Mouse (Mus musculus): ENCODE data around the gene Sh2d4b. TPM values are rescaled to one million over a fixed set of nuclear protein-coding genes. Genes with fewer than 3 reads are reported as not detected.
A peak's percentile ranks its signal among the peaks of the same experiment; 100 is the strongest.

Gene Sh2d4b
- polyA plus RNA-seq, 1 experiment: 0.09 TPM

DNA sequence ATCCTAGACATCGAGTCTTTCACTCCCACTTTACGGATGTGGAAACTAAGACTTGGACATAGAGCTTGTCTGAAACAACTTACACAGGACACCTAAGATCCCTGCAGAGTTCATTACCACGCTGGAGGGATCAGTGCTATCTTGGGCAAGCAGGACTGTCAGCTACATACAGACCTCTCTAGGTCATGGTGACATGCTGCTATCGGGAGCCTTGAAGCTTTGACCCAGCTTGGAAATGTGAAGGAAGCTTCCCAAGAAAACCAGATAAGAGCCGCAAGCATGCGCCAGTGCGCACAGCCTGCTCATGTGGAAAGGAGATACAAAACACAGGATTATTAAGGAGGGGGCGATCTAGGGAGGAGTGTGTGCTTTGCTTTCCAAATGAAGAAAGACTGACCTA lies 22.8 kb upstream of the Sh2d4b start:
- H3K36me3 ChIP-seq (ENCODE audit: control insufficient read depth, insufficient read depth): peaks cover 42% of the 10 kb centered on the region

DNA sequence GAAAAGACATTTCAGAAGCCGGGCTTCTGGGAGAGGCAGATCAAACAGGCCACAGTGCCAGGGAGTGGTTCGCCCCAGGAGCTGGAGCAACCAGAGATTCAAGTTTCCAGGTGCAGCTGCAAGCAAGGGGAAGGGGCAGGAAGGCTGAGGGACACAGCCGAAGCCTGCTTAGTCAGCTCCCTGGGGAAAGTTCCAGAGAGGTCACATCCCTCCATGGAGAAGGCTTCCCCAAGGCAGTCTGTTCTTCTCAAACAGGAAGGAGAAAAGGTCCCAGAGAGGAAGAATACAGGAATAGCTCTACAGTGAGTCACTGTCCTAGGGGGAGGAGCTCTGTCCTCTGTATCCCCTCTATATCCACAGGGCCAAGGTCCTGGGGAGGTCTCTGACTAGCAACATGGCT lies 21.6 kb upstream of the Sh2d4b start:
- Histone ChIP-seq H3K79me2 (ENCODE audit: control insufficient read depth, insufficient read depth) (peaks cover under 1% of the 10 kb centered on the region), H3K4me3 (ENCODE audit: insufficient read depth, poor library complexity, severe bottlenecking) (no peak overlapping the region), H3K27me3 (ENCODE audit: control insufficient read depth, insufficient read depth, insufficient read length) (no peaks in the 10 kb centered on the region), H3ac (ENCODE audit: control insufficient read depth, insufficient read length, low read depth) (no peak overlapping the region), H3K79me3 (ENCODE audit: low read depth) (no peaks in the 10 kb centered on the region), H3K36me3 (ENCODE audit: control insufficient read depth, insufficient read depth) (peaks cover 52% of the 10 kb centered on the region)
- TF ChIP-seq FOSL1 (IDR thresholded peaks at IDR 0.05; ENCODE audit: insufficient read depth, low read length, poor library complexity, severe bottlenecking): no peak
- no peak for TF ChIP-seq CTCF (IDR thresholded peaks at IDR 0.05; ENCODE audit: control insufficient read depth, insufficient read depth, insufficient read length)
- TF ChIP-seq CEBPB (IDR thresholded peaks at IDR 0.05; ENCODE audit: low read depth): no peak

More for the DNA sequence above, 22.8 kb upstream of the Sh2d4b start:
- no peak overlapping the region for H3ac ChIP-seq (ENCODE audit: control insufficient read depth, insufficient read length, low read depth)
- TF ChIP-seq MYOD1 (IDR thresholded peaks at IDR 0.05; ENCODE audit: control insufficient read depth, insufficient read length, low read depth) (no peak), USF1 (IDR thresholded peaks at IDR 0.05; ENCODE audit: low read depth) (no peak), CEBPB (IDR thresholded peaks at IDR 0.05; ENCODE audit: low read depth) (no peak), MAX (IDR thresholded peaks at IDR 0.05) (no peak), CTCF (IDR thresholded peaks at IDR 0.05; ENCODE audit: control insufficient read depth, insufficient read depth, insufficient read length) (no peak), FOSL1 (IDR thresholded peaks at IDR 0.05; ENCODE audit: insufficient read depth, low read length, poor library complexity, severe bottlenecking) (no peak), MYOG (IDR thresholded peaks at IDR 0.05; ENCODE audit: control insufficient read depth, extremely low read depth, insufficient read length) (no peak)
- no peak overlapping the region for H3K4me3 ChIP-seq (ENCODE audit: insufficient read depth, poor library complexity, severe bottlenecking)
- H3K79me3 ChIP-seq (ENCODE audit: low read depth): peaks cover 3% of the 10 kb centered on the region
- no peaks in the 10 kb centered on the region for H3K27me3 ChIP-seq (ENCODE audit: control insufficient read depth, insufficient read depth, insufficient read length)
- peaks cover 12% of the 10 kb centered on the region for H3K79me2 ChIP-seq (ENCODE audit: control insufficient read depth, insufficient read depth)

DNA sequence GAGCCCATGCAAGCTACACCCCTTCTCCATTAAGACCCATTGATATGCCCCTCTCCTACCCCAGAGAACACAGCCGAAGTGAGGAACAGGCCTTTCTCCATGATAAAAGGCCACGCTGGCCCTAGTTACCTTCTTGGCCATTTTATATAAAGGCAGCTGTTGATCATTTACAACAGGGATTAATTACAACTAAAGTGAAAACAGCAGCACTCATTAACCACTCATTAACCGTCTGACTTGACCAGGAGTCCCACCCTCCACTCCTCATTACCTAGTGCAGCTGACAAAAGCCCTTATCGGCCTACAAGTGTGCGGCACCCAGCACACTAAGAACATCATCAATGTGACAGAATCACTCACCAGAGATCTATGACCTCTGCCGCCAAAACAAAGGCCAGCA lies 20.6 kb upstream of the Sh2d4b start:
- H3K79me3 ChIP-seq (ENCODE audit: low read depth): no peaks in the 10 kb centered on the region
- no peak overlapping the region for H3K4me3 ChIP-seq (ENCODE audit: insufficient read depth, poor library complexity, severe bottlenecking)
- TF ChIP-seq MYOD1 (IDR thresholded peaks at IDR 0.05; ENCODE audit: control insufficient read depth, insufficient read length, low read depth) (no peak), USF1 (IDR thresholded peaks at IDR 0.05; ENCODE audit: low read depth) (no peak), CEBPB (IDR thresholded peaks at IDR 0.05; ENCODE audit: low read depth) (no peak), CTCF (IDR thresholded peaks at IDR 0.05; ENCODE audit: control insufficient read depth, insufficient read depth, insufficient read length) (no peak), FOSL1 (IDR thresholded peaks at IDR 0.05; ENCODE audit: insufficient read depth, low read length, poor library complexity, severe bottlenecking) (no peak)
- no peak overlapping the region for H3ac ChIP-seq (ENCODE audit: control insufficient read depth, insufficient read length, low read depth)
- no peaks in the 10 kb centered on the region for H3K79me2 ChIP-seq (ENCODE audit: control insufficient read depth, insufficient read depth)
- H3K27me3 ChIP-seq (ENCODE audit: control insufficient read depth, insufficient read depth, insufficient read length): no peaks in the 10 kb centered on the region
- H3K36me3 ChIP-seq (ENCODE audit: control insufficient read depth, insufficient read depth): peaks cover 62% of the 10 kb centered on the region

DNA sequence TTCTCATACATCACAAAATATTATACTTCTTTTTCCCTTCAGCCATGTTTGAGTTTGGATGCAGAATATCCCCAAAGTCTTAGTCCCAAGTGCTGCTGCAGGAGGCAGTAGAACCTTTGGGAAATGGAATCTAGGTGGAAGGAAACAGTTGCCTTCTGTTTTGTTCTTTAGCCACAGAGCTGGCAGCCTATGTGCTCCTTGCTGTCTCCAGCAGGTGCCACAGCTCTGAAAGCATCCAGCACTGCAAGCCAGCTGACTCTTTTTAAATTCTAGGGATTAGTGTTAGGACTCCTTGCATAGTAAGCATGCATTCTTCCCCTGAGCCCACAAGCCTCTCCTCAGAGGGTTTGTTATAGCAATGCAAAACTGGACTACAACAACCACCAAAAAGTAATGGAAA lies 18.5 kb upstream of the Sh2d4b start:
- Histone ChIP-seq H3K36me3 (ENCODE audit: control insufficient read depth, insufficient read depth) (peaks cover 84% of the 10 kb centered on the region), H3K4me3 (ENCODE audit: insufficient read depth, poor library complexity, severe bottlenecking) (no peak overlapping the region), H3K79me2 (ENCODE audit: control insufficient read depth, insufficient read depth) (no peaks in the 10 kb centered on the region), H3K27me3 (ENCODE audit: control insufficient read depth, insufficient read depth, insufficient read length) (no peaks in the 10 kb centered on the region), H3ac (ENCODE audit: control insufficient read depth, insufficient read length, low read depth) (no peak overlapping the region), H3K79me3 (ENCODE audit: low read depth) (no peaks in the 10 kb centered on the region)
- no peak for TF ChIP-seq USF1 (IDR thresholded peaks at IDR 0.05; ENCODE audit: low read depth)
- TF ChIP-seq MYOD1 (IDR thresholded peaks at IDR 0.05; ENCODE audit: control insufficient read depth, insufficient read length, low read depth): no peak
- no peak for TF ChIP-seq FOSL1 (IDR thresholded peaks at IDR 0.05; ENCODE audit: insufficient read depth, low read length, poor library complexity, severe bottlenecking)
- TF ChIP-seq MYOG (IDR thresholded peaks at IDR 0.05; ENCODE audit: control insufficient read depth, extremely low read depth, insufficient read length): no peak
- no peak for TF ChIP-seq CEBPB (IDR thresholded peaks at IDR 0.05; ENCODE audit: low read depth)
- TF ChIP-seq CTCF (IDR thresholded peaks at IDR 0.05; ENCODE audit: control insufficient read depth, insufficient read depth, insufficient read length): no peak
- TF ChIP-seq MAX (IDR thresholded peaks at IDR 0.05): no peak

DNA sequence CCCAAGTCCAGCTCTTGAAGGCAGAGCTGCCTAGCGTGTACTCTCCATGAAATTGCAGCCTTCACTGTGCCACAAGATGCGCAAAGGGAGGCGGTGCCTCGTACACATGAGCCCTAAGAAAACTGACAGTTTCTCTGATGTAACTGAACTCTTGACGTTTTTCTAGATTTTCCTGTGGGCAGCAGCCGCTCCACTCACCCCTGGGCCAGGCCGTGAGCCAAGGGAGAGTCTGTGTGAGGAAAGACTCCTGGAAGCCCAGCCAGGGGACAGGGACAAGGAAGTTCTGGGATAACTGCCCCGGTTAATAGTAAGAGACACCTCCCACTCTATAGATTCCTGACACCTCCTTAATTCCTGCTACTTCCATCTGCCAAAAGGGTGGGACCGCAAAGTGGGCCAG lies 15.7 kb upstream of the Sh2d4b start:
- Histone ChIP-seq H3K27me3 (ENCODE audit: control insufficient read depth, insufficient read depth, insufficient read length) (no peaks in the 10 kb centered on the region), H3ac (ENCODE audit: control insufficient read depth, insufficient read length, low read depth) (no peak overlapping the region), H3K36me3 (ENCODE audit: control insufficient read depth, insufficient read depth) (peaks cover 64% of the 10 kb centered on the region), H3K79me2 (ENCODE audit: control insufficient read depth, insufficient read depth) (no peaks in the 10 kb centered on the region), H3K4me3 (ENCODE audit: insufficient read depth, poor library complexity, severe bottlenecking) (no peak overlapping the region), H3K79me3 (ENCODE audit: low read depth) (no peaks in the 10 kb centered on the region)
- TF ChIP-seq CEBPB (IDR thresholded peaks at IDR 0.05; ENCODE audit: low read depth) (no peak), USF1 (IDR thresholded peaks at IDR 0.05; ENCODE audit: low read depth) (no peak), CTCF (IDR thresholded peaks at IDR 0.05; ENCODE audit: control insufficient read depth, insufficient read depth, insufficient read length) (no peak), FOSL1 (IDR thresholded peaks at IDR 0.05; ENCODE audit: insufficient read depth, low read length, poor library complexity, severe bottlenecking) (no peak), MYOG (IDR thresholded peaks at IDR 0.05; ENCODE audit: control insufficient read depth, extremely low read depth, insufficient read length) (no peak), MAX (IDR thresholded peaks at IDR 0.05) (no peak), MYOD1 (IDR thresholded peaks at IDR 0.05; ENCODE audit: control insufficient read depth, insufficient read length, low read depth) (no peak)

DNA sequence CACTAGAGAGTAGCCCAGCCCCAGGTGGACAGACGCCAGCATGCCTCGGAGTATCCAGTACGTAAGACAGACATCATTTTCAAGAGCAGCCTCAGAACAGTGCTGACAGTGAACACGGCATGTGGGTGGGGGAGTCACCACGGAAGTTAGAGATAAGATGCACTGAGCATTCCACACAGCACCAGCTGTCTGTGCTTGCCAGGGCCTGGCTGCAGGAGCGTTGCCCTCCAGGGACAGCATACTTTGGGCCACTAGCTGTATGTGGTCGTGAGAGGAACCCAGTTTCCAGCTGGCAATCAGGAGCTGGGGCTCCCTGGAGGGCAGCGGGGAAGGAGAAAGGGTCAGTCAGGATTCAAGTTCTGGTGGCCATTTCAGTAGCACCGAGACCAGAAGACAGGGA lies 13.7 kb upstream of the Sh2d4b start:
- peaks cover 53% of the 10 kb centered on the region for H3K36me3 ChIP-seq (ENCODE audit: control insufficient read depth, insufficient read depth)
- no peak overlapping the region for H3K4me3 ChIP-seq (ENCODE audit: insufficient read depth, poor library complexity, severe bottlenecking)
- H3K79me2 ChIP-seq (ENCODE audit: control insufficient read depth, insufficient read depth): no peaks in the 10 kb centered on the region
- H3ac ChIP-seq (ENCODE audit: control insufficient read depth, insufficient read length, low read depth): no peak overlapping the region
- no peaks in the 10 kb centered on the region for H3K27me3 ChIP-seq (ENCODE audit: control insufficient read depth, insufficient read depth, insufficient read length)
- H3K79me3 ChIP-seq (ENCODE audit: low read depth): no peaks in the 10 kb centered on the region
- TF ChIP-seq USF1 (IDR thresholded peaks at IDR 0.05; ENCODE audit: low read depth) (no peak), MYOD1 (IDR thresholded peaks at IDR 0.05; ENCODE audit: control insufficient read depth, insufficient read length, low read depth) (peak; percentile 85), CTCF (IDR thresholded peaks at IDR 0.05; ENCODE audit: control insufficient read depth, insufficient read depth, insufficient read length) (no peak), CEBPB (IDR thresholded peaks at IDR 0.05; ENCODE audit: low read depth) (no peak)

Measured in C2C12 (cell line).